Mouse (Mus musculus) liver, embryonic 18 days (tissue): ENCODE measurements around the gene Sertad2. TPM values are rescaled to one million over a fixed set of nuclear protein-coding genes. Genes with fewer than 3 reads are reported as not detected.

Source experiments
- polyA plus RNA-seq: library from polyadenylated mRNA; depleted of rRNA; stranded (reverse); fragments of >200 nt; gene quantifications from 2 replicates; pipeline ENCODE4 v1.2.3, GENCODE M21; 2012; rRNA removed

Sertad2 gene
- 8.1 and 8.5 TPM in 2 replicates for polyA plus RNA-seq

GRCm38 (mm10) chr11:20542739-20543452, at the start of gene Sertad2:
TSS of gene Sertad2 (plus strand) at chr11:20543253.

Other genes with a start within 250 kb of the Sertad2 start
- gene Slc1a4, start 210.5 kb upstream of the Sertad2 start, polyA plus RNA-seq: 11.0 and 11.3 TPM in 2 replicates
- 14.8 and 16.7 TPM in 2 replicates for gene Aftph, start 198.3 kb downstream of the Sertad2 start, polyA plus RNA-seq